Mouse (Mus musculus) CH12.LX (cell line): ENCODE measurements around the gene Ptbp3. TPM values are rescaled to one million over a fixed set of nuclear protein-coding genes. Genes with fewer than 3 reads are reported as not detected.
A peak's percentile ranks its signal among the peaks of the same experiment; 100 is the strongest.

Experiments
- DNase-seq: peaks from one replicate; pipeline ENCODE4 v3.0.0-alpha.2; 2013; ENCODE audit errors: extremely low read depth
- H3K27ac ChIP-seq: 2 replicates; pipeline ENCODE4 v1.5.1; 2012; ENCODE audit warnings: low read depth, mild to moderate bottlenecking, control low read depth, moderate library complexity; ENCODE audit not compliant: insufficient read depth
- H3K27me3 ChIP-seq: replicated peaks from 2 replicates; pipeline ENCODE3; 2012; ENCODE audit warnings: inconsistent platforms
- H3K36me3 ChIP-seq, 2 experiments: replicated peaks in 1 of 2; 2 replicates each; pipeline versions ENCODE3 to v1.6.1; 2012; ENCODE audit warnings: inconsistent platforms in 1 of 2, low read length in 1 of 2, mild to moderate bottlenecking in 1 of 2, mixed read lengths in 1 of 2, moderate library complexity in 1 of 2; ENCODE audit not compliant: control insufficient read depth in 1 of 2, insufficient read depth in 1 of 2
- H3K4me1 ChIP-seq, 2 experiments: 2 replicates each; pipeline ENCODE4 v1.6.1; 2012; ENCODE audit warnings: inconsistent platforms in 1 of 2, moderate library complexity in 1 of 2; ENCODE audit not compliant: insufficient read depth in 2 of 2, control insufficient read depth in 1 of 2
- H3K4me2 ChIP-seq: 2 replicates; pipeline ENCODE4 v1.6.1; 2012; ENCODE audit warnings: low read depth, mild to moderate bottlenecking, control low read depth; ENCODE audit not compliant: poor library complexity, insufficient read depth, severe bottlenecking
- H3K4me3 ChIP-seq, 3 experiments: fragments of 150-350 bp in 1 of 3; sonication (generic) in 1 of 3; replicated peaks in 1 of 3; 2 replicates each; pipeline versions ENCODE3 to v1.5.1; 2011 to 2012; ENCODE audit warnings: low read depth in 2 of 3, low read length in 2 of 3, mild to moderate bottlenecking in 2 of 3, moderate library complexity in 2 of 3, control low read depth in 1 of 3, improper control_type of control experiment in 1 of 3, inconsistent platforms in 1 of 3, mixed read lengths in 1 of 3; ENCODE audit not compliant: poor library complexity in 1 of 3
- H3K79me2 ChIP-seq: replicated peaks from 2 replicates; pipeline ENCODE4 v1.6.1; 2012; ENCODE audit warnings: mild to moderate bottlenecking, moderate library complexity; ENCODE audit not compliant: control insufficient read depth, poor library complexity, insufficient read depth, severe bottlenecking; ENCODE audit errors: extremely low read depth
- H3K9ac ChIP-seq: 2 replicates; pipeline ENCODE4 v1.6.1; 2012; ENCODE audit warnings: low read depth, mild to moderate bottlenecking, control low read depth, moderate library complexity; ENCODE audit not compliant: insufficient read depth
- H3K9me3 ChIP-seq: replicated peaks from 2 replicates; pipeline ENCODE3; 2012; ENCODE audit warnings: low read length, inconsistent platforms, mixed read lengths
- CHD2 ChIP-seq: IDR thresholded peaks from 2 replicates; pipeline ENCODE4 v1.6.1; 2011; ENCODE audit warnings: low read length, improper control_type of control experiment
- E2F4 ChIP-seq: IDR thresholded peaks from 2 replicates; pipeline ENCODE4 v1.6.1; 2011; ENCODE audit warnings: low read depth, low read length, improper control_type of control experiment; ENCODE audit not compliant: insufficient replicate concordance
- GABPA ChIP-seq: IDR thresholded peaks from 2 replicates; pipeline ENCODE4 v1.6.1; 2012; ENCODE audit warnings: low read depth, low read length, improper control_type of control experiment, inconsistent platforms; ENCODE audit not compliant: insufficient replicate concordance
- HCFC1 ChIP-seq: IDR thresholded peaks from 2 replicates; pipeline ENCODE4 v1.6.1; 2012; ENCODE audit warnings: low read depth, mild to moderate bottlenecking, inconsistent platforms, low read length, improper control_type of control experiment
- MAFK ChIP-seq: IDR thresholded peaks from 2 replicates; pipeline ENCODE4 v1.6.1; 2011; ENCODE audit warnings: low read length, improper control_type of control experiment; ENCODE audit not compliant: insufficient replicate concordance
- MAZ ChIP-seq: IDR thresholded peaks from 2 replicates; pipeline ENCODE4 v1.6.1; 2012; ENCODE audit warnings: low read depth, mild to moderate bottlenecking, inconsistent platforms, low read length, improper control_type of control experiment, moderate library complexity
- MXI1 ChIP-seq: IDR thresholded peaks from 2 replicates; pipeline ENCODE4 v1.6.1; 2011; ENCODE audit warnings: mild to moderate bottlenecking, low read depth, low read length, improper control_type of control experiment
- MYC ChIP-seq: IDR thresholded peaks from 2 replicates; pipeline ENCODE4 v1.6.1; 2011; ENCODE audit warnings: low read depth, mild to moderate bottlenecking, improper control_type of control experiment, low read length
- NELFE ChIP-seq: IDR thresholded peaks from 2 replicates; pipeline ENCODE4 v1.6.1; 2011; ENCODE audit warnings: low read depth, low read length, improper control_type of control experiment
- PAX5 ChIP-seq: IDR thresholded peaks from 2 replicates; pipeline ENCODE4 v1.6.1; 2012; ENCODE audit warnings: low read length, inconsistent platforms, mixed read lengths
- POLR2A ChIP-seq: IDR thresholded peaks from 2 replicates; pipeline ENCODE4 v1.6.1; 2011; ENCODE audit warnings: low read depth, mild to moderate bottlenecking, improper control_type of control experiment, low read length
- POLR2AphosphoS2 ChIP-seq: IDR thresholded peaks from 2 replicates; pipeline ENCODE4 v1.6.1; 2011; ENCODE audit warnings: low read depth, low read length, improper control_type of control experiment
- RAD21 ChIP-seq: IDR thresholded peaks from 2 replicates; pipeline ENCODE4 v1.6.1; 2011; ENCODE audit warnings: low read depth, mild to moderate bottlenecking, low read length, improper control_type of control experiment, moderate library complexity
- TBP ChIP-seq: conservative IDR thresholded peaks from 2 replicates; pipeline ENCODE4 v1.6.1; 2011; ENCODE audit warnings: low read depth, low read length, improper control_type of control experiment
- TCF12 ChIP-seq: IDR thresholded peaks from 2 replicates; pipeline ENCODE4 v1.6.1; 2014; ENCODE audit warnings: low read depth, mild to moderate bottlenecking, inconsistent platforms, low read length, improper control_type of control experiment
- UBTF ChIP-seq: IDR thresholded peaks from 2 replicates; pipeline ENCODE4 v1.6.1; 2012; ENCODE audit warnings: low read depth, mild to moderate bottlenecking, inconsistent platforms, low read length, improper control_type of control experiment, moderate library complexity
- USF1 ChIP-seq: IDR thresholded peaks from 2 replicates; pipeline ENCODE4 v1.6.1; 2014; ENCODE audit warnings: low read depth, mild to moderate bottlenecking, inconsistent platforms, low read length, improper control_type of control experiment
- USF2 ChIP-seq: conservative IDR thresholded peaks from 2 replicates; pipeline ENCODE4 v1.6.1; 2011; ENCODE audit warnings: low read depth, low read length, improper control_type of control experiment
- ZC3H11A ChIP-seq: IDR thresholded peaks from 2 replicates; pipeline ENCODE4 v1.6.1; 2012; ENCODE audit warnings: low read depth, mild to moderate bottlenecking, inconsistent platforms, low read length, improper control_type of control experiment
- ZKSCAN1 ChIP-seq: IDR thresholded peaks from 2 replicates; pipeline ENCODE4 v1.6.1; 2012; ENCODE audit warnings: low read depth, inconsistent platforms, low read length, improper control_type of control experiment, borderline replicate concordance
- dilution Hi-C: fragments of 300-500 bp; cut with MboI; formaldehyde crosslinking; loops from 2 replicates; pipeline ENCODE4 v1.14.3; 2020; ENCODE audit warnings: low sequenced_read_pairs; ENCODE audit not compliant: extremely low pct_unique_long_range_greater_than_20kb, extremely low pct_ligation_motif_present
- in situ Hi-C: fragments of 300-500 bp; cut with MboI; formaldehyde crosslinking; loops from 3 replicates; pipeline ENCODE4 v1.14.3; 2019; ENCODE audit warnings: low sequenced_read_pairs, low pct_ligation_motif_present, low pct_unique_long_range_greater_than_20kb, mixed read lengths
- polyA plus RNA-seq: library from polyadenylated mRNA; unstranded; fragments of >175 nt; gene quantifications from 2 replicates; pipeline ENCODE4 v1.2.1, GENCODE M21; 2012; ENCODE audit warnings: low read depth; ENCODE audit not compliant: insufficient read length
- total RNA-seq, 2 experiments: library from RNA; depleted of rRNA; stranded (reverse); fragments of 300-350 nt in 1 of 2; fragments of >200 nt in 1 of 2; gene quantifications; 2 replicates each; pipeline ENCODE4 v1.2.3; 2012 to 2014

The Ptbp3 gene
- total and polyA plus RNA-seq, 3 experiments: 45.2 to 81.4 (median 48.1) TPM

DNA sequence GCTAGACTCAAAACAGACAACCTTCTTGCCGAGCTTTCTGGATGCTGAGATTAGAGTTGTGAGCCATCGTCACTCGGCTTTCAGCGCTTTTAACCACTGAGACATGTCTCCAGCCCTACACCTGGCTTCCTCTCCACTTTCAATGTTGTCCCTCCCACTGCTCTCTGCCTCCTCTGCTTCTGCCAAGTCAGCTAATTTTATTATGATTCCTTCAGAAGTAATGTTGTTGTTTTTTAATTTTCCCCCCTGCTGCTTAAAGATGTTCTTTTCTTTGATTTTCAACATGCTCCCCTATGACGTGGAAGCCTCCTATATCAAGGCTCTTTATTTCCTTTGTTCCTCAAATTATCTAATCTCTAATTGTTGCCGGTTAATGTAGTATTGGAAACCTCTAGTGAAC lies 84.5 kb downstream of the Ptbp3 start:
- no peak for DNase-seq

DNA sequence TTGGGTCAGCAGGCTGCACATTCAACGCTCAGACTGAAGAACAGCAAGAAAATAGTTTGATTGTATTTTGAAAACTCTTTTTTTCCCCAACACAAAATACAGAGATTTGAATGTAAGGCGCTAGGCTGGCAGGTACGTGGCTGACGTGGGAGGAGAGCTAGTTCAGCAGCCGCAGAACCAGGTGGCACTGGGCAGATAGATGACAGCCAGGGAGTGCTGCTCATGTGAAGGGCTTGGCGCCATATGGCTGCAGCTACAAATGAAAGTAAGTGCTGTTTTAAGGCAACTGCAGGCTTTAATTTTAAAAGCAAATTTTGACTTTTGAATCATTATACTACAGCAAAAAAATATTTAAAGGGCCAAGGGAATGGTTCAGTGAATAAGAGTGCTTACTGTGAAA lies 86.7 kb downstream of the Ptbp3 start:
- Histone ChIP-seq H3K4me1 (peaks cover 2 to 9% of the 10 kb centered on the region in 2 experiments; a peak in 2 of 4 replicates), H3K4me3 (no peak overlapping the region), H3K9me3 (no peaks in the 10 kb centered on the region), H3K79me2 (no peaks in the 10 kb centered on the region), H3K27me3 (no peaks in the 10 kb centered on the region), H3K27ac (no peak overlapping the region), H3K9ac (no peak overlapping the region), H3K36me3 (no peaks in the 10 kb centered on the region), H3K4me2 (no peak overlapping the region)
- DNase-seq: no peak
- dilution Hi-C loops: no loop called here
- no peak for TF ChIP-seq USF2
- no peak for TF ChIP-seq PAX5
- TF ChIP-seq MXI1: no peak
- no peak for TF ChIP-seq MAZ
- TF ChIP-seq GABPA: no peak
- TF ChIP-seq ZKSCAN1: no peak
- no peak for TF ChIP-seq TBP
- no peak for TF ChIP-seq HCFC1
- TF ChIP-seq UBTF: no peak
- no peak for TF ChIP-seq MYC
- TF ChIP-seq TCF12: no peak
- TF ChIP-seq POLR2A: no peak
- no peak for TF ChIP-seq USF1
- no peak for TF ChIP-seq NELFE
- TF ChIP-seq ZC3H11A: no peak
- TF ChIP-seq RAD21: no peak
- in situ Hi-C loops: no loop called here

More for the DNA sequence above, 84.5 kb downstream of the Ptbp3 start:
- H3K9ac ChIP-seq: no peak overlapping the region
- no peaks in the 10 kb centered on the region for H3K9me3 ChIP-seq
- no peaks in the 10 kb centered on the region for H3K36me3 ChIP-seq
- H3K4me1 ChIP-seq: peaks cover 2 to 9% of the 10 kb centered on the region in 2 experiments; a peak in 2 of 4 replicates
- no peak overlapping the region for H3K4me2 ChIP-seq
- dilution Hi-C loops: no loop called here
- no peaks in the 10 kb centered on the region for H3K27me3 ChIP-seq
- H3K4me3 ChIP-seq: no peak overlapping the region
- H3K79me2 ChIP-seq: no peaks in the 10 kb centered on the region
- TF ChIP-seq CHD2 (no peak), POLR2AphosphoS2 (no peak), MAFK (peak; percentile 71; the same call in 1 of the 2 replicates), E2F4 (no peak)
- in situ Hi-C loops: no loop called here
- no peak overlapping the region for H3K27ac ChIP-seq
